Mouse (Mus musculus) limb, embryonic 14.5 days (tissue): ENCODE measurements around the gene Gm45808. TPM values are rescaled to one million over a fixed set of nuclear protein-coding genes. Genes with fewer than 3 reads are reported as not detected.
A peak's percentile ranks its signal among the peaks of the same experiment; 100 is the strongest.
"Not testable (repeated sequence)": the region's sequence is repeated elsewhere in the genome, so short reads cannot be mapped to it uniquely, and the experiment has no call there.

Source experiments
- ATAC-seq: fragments of 200-750 bp; cut with Nextera tagmentation; 2 replicates; pipeline ENCODE4 v1.8.0; 2017; ENCODE audit warnings: low read depth, moderate number of reproducible peaks, moderate TSS enrichment; ENCODE audit not compliant: low FRiP score
- DNase-seq: peaks from one replicate; pipeline ENCODE4 v3.0.0-alpha.2; 2015; ENCODE audit warnings: low spot score
- H3K27ac ChIP-seq: fragments of 300-500 bp; sonication (generic); replicated peaks from 2 replicates; pipeline ENCODE4 v1.5.1; 2014; ENCODE audit warnings: low read depth, mild to moderate bottlenecking, low read length, moderate library complexity, mixed read lengths
- H3K27me3 ChIP-seq: fragments of 300-500 bp; sonication (generic); 2 replicates; pipeline ENCODE4 v1.6.1; 2014; ENCODE audit warnings: low read length, mixed read lengths; ENCODE audit not compliant: control insufficient read depth, insufficient read depth
- H3K36me3 ChIP-seq: fragments of 300-500 bp; sonication (generic); 2 replicates; pipeline ENCODE4 v1.6.1; 2014; ENCODE audit warnings: mild to moderate bottlenecking, low read length, moderate library complexity, mixed read lengths; ENCODE audit not compliant: control insufficient read depth, insufficient read depth
- H3K4me1 ChIP-seq: fragments of 300-500 bp; sonication (generic); 2 replicates; pipeline ENCODE4 v1.6.1; 2014; ENCODE audit warnings: antibody characterized with exemption, low read length, mixed read lengths; ENCODE audit not compliant: control insufficient read depth, insufficient read depth
- H3K4me2 ChIP-seq: fragments of 300-500 bp; sonication (generic); replicated peaks from 2 replicates; pipeline ENCODE4 v1.6.1; 2014; ENCODE audit warnings: low read depth, mild to moderate bottlenecking, low read length, moderate library complexity; ENCODE audit not compliant: severe bottlenecking
- H3K4me3 ChIP-seq: fragments of 300-500 bp; sonication (generic); replicated peaks from 2 replicates; pipeline ENCODE4 v1.5.1; 2014; ENCODE audit warnings: low read length
- H3K9ac ChIP-seq: fragments of 300-500 bp; sonication (generic); 2 replicates; pipeline ENCODE4 v1.6.1; 2014; ENCODE audit warnings: mild to moderate bottlenecking, low read depth, low read length, moderate library complexity; ENCODE audit not compliant: severe bottlenecking
- H3K9me3 ChIP-seq: fragments of 300-500 bp; sonication (generic); 2 replicates; pipeline ENCODE4 v1.6.1; 2016; ENCODE audit warnings: low read length; ENCODE audit not compliant: control insufficient read depth
- POLR2A ChIP-seq: fragments of 200-500 bp; IDR thresholded peaks from 2 replicates; pipeline ENCODE4 v1.8.0; 2012; ENCODE audit warnings: inconsistent platforms, mild to moderate bottlenecking, moderate library complexity, borderline replicate concordance; ENCODE audit not compliant: insufficient read depth, insufficient read length; ENCODE audit errors: extremely low read depth
- WGBS: fragments of 180-500 bp; shearing (Covaris S2); extraction: QIAGEN DNeasy Blood & Tissue Kit; methylation state at CpG from one replicate; pipeline ENCODE4 v1.1.7; 2014; 5-methylcytosine and 5-hydroxymethylcytosine counted together
- polyA plus RNA-seq, 2 experiments: library from polyadenylated mRNA; depleted of rRNA in 1 of 2; stranded (reverse) in 1 of 2; unstranded in 1 of 2; fragments of >200 nt; fragmentation: Nextera tagmentation in 1 of 2; extraction: Ambion mirVana in 1 of 2; gene quantifications; 2 replicates each; pipeline versions ENCODE4 v1.2.1 to v1.2.3; 2012 to 2014

Gm45808 gene
- polyA plus RNA-seq, 2 experiments: not detected

GRCm38 (mm10) chr7:45459564-45460140 lies 27.0 kb downstream of the Gm45808 start, which contains the start of gene Ftl1:
TSS of gene Ftl1 (minus strand) at chr7:45459884.
- H3K9me3 ChIP-seq, H3K27me3 ChIP-seq: not testable (repeated sequence)
- under 1% methylated on average over 24 of the region's 37 CpGs for WGBS
- Histone ChIP-seq H3K4me2 (peak within 1 kb of the TSS; percentile 83), H3K27ac (peak within 1 kb of the TSS; percentile 88), H3K4me1 (peaks cover 32% of the 10 kb centered on the region), H3K9ac (peak within 1 kb of the TSS; percentile 67), H3K4me3 (peak within 1 kb of the TSS; percentile 73), H3K36me3 (peaks cover 66% of the 10 kb centered on the region)
- peak; percentile 90; the same call in 1 of the 2 replicates for TF ChIP-seq POLR2A
- ATAC-seq (peak; percentile 93), DNase-seq (peak; percentile 100)

- DNase-seq: peak; percentile 85
- peak; percentile 66 for ATAC-seq
- Histone ChIP-seq H3K4me3 (peak overlapping the region; percentile 73), H3K9ac (peak overlapping the region; percentile 67), H3K9me3 (no peaks in the 10 kb centered on the region), H3K27me3 (no peaks in the 10 kb centered on the region), H3K36me3 (peaks cover 70% of the 10 kb centered on the region), H3K4me2 (peak overlapping the region; percentile 83), H3K4me1 (peaks cover 32% of the 10 kb centered on the region), H3K27ac (peak overlapping the region; percentile 88)
- TF ChIP-seq POLR2A: no peak
- under 1% methylated on average over 37 of the region's 43 CpGs for WGBS
These were observed 27.7 kb downstream of the Gm45808 start for GRCm38 (mm10) chr7:45458748-45459563.

DNA sequence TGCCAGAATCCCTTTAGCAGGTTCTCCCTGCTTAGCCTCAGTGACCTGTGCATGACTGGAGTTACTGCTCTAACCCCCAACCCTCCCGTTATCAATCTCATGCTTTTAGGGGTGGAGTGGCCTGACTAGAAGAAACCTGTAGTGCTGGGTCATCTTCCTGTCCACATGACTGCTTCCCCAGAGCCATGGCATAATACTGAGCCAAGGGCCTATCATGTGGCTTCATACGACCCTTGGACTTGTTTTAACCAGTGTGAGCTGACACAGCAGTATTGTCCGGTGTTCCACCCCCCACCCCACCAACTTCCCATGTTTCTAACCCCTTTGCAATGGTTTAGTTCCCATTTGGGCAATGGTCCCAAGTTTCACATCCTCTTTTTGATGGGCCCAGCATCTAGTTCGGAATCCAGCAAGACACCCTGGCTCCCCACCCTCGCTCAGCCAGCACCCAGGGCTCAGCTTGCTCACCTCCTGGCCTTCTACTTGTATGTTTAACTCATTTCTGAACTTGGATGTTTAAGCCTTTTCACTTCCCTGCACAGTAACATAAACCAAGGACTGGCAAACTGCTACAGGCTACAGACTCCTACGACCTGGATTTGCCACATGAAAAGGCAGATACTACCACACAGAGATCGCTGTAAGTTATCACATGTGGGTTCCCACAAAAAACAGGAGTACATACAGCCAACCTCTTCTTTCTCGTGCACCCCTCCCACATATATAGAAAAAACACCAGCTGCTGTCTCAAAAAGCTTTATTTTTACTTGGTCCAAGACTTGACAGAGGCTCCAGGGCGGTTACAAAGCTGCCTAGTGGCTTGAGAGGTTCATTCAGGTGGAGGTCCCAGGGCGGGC lies 29.2 kb downstream of the Gm45808 start:
- peak overlapping the region; percentile 67 for H3K9ac ChIP-seq
- DNase-seq (no peak), ATAC-seq (no peak)
- peaks cover 64% of the 10 kb centered on the region for H3K36me3 ChIP-seq
- WGBS: 71% methylated on average over 10 of the region's 10 CpGs
- TF ChIP-seq POLR2A: no peak
- no peaks in the 10 kb centered on the region for H3K27me3 ChIP-seq
- H3K4me3 ChIP-seq: peak overlapping the region; percentile 73
- H3K4me2 ChIP-seq: peak overlapping the region; percentile 83
- peak overlapping the region; percentile 26; the same call in 1 of the 2 replicates for H3K27ac ChIP-seq
- H3K9me3 ChIP-seq: no peaks in the 10 kb centered on the region
- peaks cover 32% of the 10 kb centered on the region for H3K4me1 ChIP-seq

DNA sequence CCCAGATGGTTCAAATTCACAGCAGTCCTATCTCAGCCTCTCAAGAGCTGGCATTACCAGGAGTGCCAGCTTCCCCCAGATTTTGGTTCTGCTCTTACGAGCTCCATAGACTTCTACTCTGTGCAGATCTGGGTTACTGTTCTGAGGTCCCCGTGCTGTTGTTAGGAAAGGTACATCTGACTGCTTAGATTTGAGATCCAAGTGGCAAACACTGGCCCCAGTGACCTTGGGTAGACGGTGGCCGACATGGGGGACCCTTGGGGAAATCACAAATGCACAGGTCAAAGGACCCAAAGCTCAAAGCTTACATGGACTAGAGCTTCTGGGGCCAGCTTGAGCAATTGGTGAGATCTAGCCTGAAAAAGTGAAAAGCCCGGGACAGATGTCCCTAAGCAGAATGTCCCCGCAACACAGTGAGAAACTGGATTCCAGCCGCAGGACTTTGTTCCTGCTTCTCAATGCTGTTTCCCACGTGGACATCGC lies 29.8 kb downstream of the Gm45808 start:
- no peaks in the 10 kb centered on the region for H3K27me3 ChIP-seq
- no peaks in the 10 kb centered on the region for H3K9me3 ChIP-seq
- ATAC-seq (no peak), DNase-seq (no peak)
- 0 out of 2 replicates have a peak overlapping the region, but pooled peaks have one; percentile 67 for H3K9ac ChIP-seq
- peak overlapping the region; percentile 73; the same call in 1 of the 2 replicates for H3K4me3 ChIP-seq
- peaks cover 64% of the 10 kb centered on the region for H3K36me3 ChIP-seq
- H3K4me2 ChIP-seq: peak overlapping the region; percentile 83; the same call in 1 of the 2 replicates
- H3K4me1 ChIP-seq: peaks cover 32% of the 10 kb centered on the region
- H3K27ac ChIP-seq: 0 out of 2 replicates have a peak overlapping the region, but pooled peaks have one; percentile 26
- 50% methylated on average over 9 of the region's 9 CpGs for WGBS
- no peak for TF ChIP-seq POLR2A
